Mouse (Mus musculus): ENCODE measurements around the gene Dbr1. TPM values are rescaled to one million over a fixed set of nuclear protein-coding genes. Genes with fewer than 3 reads are reported as not detected.

Gene Dbr1
- total and polyA plus RNA-seq, 3 experiments, result 33.9 to 57.5 (median 41.4) TPM

DNA sequence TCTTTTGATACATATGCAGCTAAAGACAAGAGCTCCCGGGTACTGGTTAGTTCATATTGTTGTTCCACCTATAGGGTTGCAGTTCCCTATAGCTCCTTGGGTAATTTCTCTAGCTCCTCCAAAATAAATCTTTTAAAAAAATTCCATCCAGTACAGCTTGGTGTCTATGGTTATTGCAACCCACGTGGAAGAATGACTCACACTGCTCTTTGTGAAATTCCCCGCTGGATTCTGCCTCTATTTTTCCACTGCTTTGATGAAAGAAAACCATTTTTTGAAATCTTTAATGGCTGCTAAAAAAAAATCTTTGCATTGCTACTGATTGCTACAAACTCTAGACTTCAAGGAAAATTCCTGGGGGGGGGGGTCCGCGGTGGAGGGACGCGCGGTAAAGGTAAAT, 44.1 kb downstream of the Dbr1 start:
- Histone ChIP-seq H3K4me3 (replicated peaks in 1 of 3; ENCODE audit: low read depth in 2 of 3, low read length in 2 of 3, poor library complexity in 1 of 3) (no peak overlapping the region), H3K27ac (ENCODE audit: insufficient read depth, low read depth) (no peak overlapping the region), H3K27me3 (replicated peaks) (no peaks in the 10 kb centered on the region), H3K79me2 (replicated peaks; ENCODE audit: control insufficient read depth, extremely low read depth, insufficient read depth, poor library complexity, severe bottlenecking) (no peaks in the 10 kb centered on the region), H3K9me3 (replicated peaks; ENCODE audit: low read length) (no peaks in the 10 kb centered on the region), H3K4me2 (ENCODE audit: insufficient read depth, low read depth, poor library complexity, severe bottlenecking) (no peak overlapping the region), H3K36me3 (replicated peaks in 1 of 2; ENCODE audit: control insufficient read depth in 1 of 2, insufficient read depth in 1 of 2, low read length in 1 of 2) (no peaks in the 10 kb centered on the region), H3K4me1 (ENCODE audit: control insufficient read depth in 1 of 2, insufficient read depth in 2 of 2) (peaks cover 0 to 3% of the 10 kb centered on the region in 2 experiments; a peak in 1 of 4 replicates), H3K9ac (ENCODE audit: insufficient read depth, low read depth) (no peak overlapping the region)
- TF ChIP-seq USF1 (IDR thresholded peaks at IDR 0.05; ENCODE audit: low read depth, low read length), result no peak
- TF ChIP-seq RCOR1 (conservative IDR thresholded peaks at IDR 0.05; ENCODE audit: low read depth, low read length), result no peak
- no peak for TF ChIP-seq MXI1 (IDR thresholded peaks at IDR 0.05; ENCODE audit: low read depth, low read length)
- TF ChIP-seq MEF2A (IDR thresholded peaks at IDR 0.05; ENCODE audit: borderline replicate concordance, low read depth, low read length), result no peak
- TF ChIP-seq PAX5 (IDR thresholded peaks at IDR 0.05; ENCODE audit: low read length), result no peak
- in situ Hi-C loops (cut with MboI; ENCODE audit: low pct_ligation_motif_present, low pct_unique_long_range_greater_than_20kb, low sequenced_read_pairs) (no loop called here), dilution Hi-C loops (cut with MboI; ENCODE audit: extremely low pct_ligation_motif_present, extremely low pct_unique_long_range_greater_than_20kb, low sequenced_read_pairs) (no loop called here)
- no peak for DNase-seq (ENCODE audit: extremely low read depth)

DNA sequence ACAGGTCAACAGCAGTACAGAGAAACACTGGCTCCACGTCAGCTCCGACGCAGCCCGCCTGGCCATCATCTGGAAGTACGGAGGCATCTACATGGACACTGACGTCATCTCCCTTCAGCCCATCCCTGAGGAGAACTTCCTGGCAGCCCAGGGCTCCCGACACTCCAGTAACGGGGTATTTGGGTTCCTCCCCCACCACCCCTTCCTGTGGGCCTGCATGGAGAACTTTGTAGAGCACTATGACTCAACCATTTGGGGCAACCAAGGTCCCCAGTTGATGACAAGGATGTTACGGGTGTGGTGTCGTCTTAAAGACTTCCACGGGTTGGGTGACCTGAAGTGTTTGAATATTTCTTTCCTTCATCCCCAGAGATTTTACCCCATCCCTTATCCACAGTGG, 44.6 kb downstream of the Dbr1 start:
- H3K36me3 ChIP-seq (replicated peaks in 1 of 2; ENCODE audit: control insufficient read depth in 1 of 2, insufficient read depth in 1 of 2, low read length in 1 of 2), result no peaks in the 10 kb centered on the region
- H3K9me3 ChIP-seq (replicated peaks; ENCODE audit: low read length), result no peaks in the 10 kb centered on the region
- DNase-seq (ENCODE audit: extremely low read depth), result no peak
- H3K79me2 ChIP-seq (replicated peaks; ENCODE audit: control insufficient read depth, extremely low read depth, insufficient read depth, poor library complexity, severe bottlenecking), result no peaks in the 10 kb centered on the region
- no peak overlapping the region for H3K4me2 ChIP-seq (ENCODE audit: insufficient read depth, low read depth, poor library complexity, severe bottlenecking)
- dilution Hi-C loops (cut with MboI; ENCODE audit: extremely low pct_ligation_motif_present, extremely low pct_unique_long_range_greater_than_20kb, low sequenced_read_pairs), result no loop called here
- no peak overlapping the region for H3K4me3 ChIP-seq (replicated peaks in 1 of 3; ENCODE audit: low read depth in 2 of 3, low read length in 2 of 3, poor library complexity in 1 of 3)
- H3K4me1 ChIP-seq (ENCODE audit: control insufficient read depth in 1 of 2, insufficient read depth in 2 of 2), result peaks cover 0 to 3% of the 10 kb centered on the region in 2 experiments; a peak in 1 of 4 replicates
- no peak overlapping the region for H3K9ac ChIP-seq (ENCODE audit: insufficient read depth, low read depth)
- in situ Hi-C loops (cut with MboI; ENCODE audit: low pct_ligation_motif_present, low pct_unique_long_range_greater_than_20kb, low sequenced_read_pairs), result no loop called here
- H3K27ac ChIP-seq (ENCODE audit: insufficient read depth, low read depth), result no peak overlapping the region
- TF ChIP-seq E2F4 (IDR thresholded peaks at IDR 0.05; ENCODE audit: insufficient replicate concordance, low read depth, low read length) (no peak), SIN3A (IDR thresholded peaks at IDR 0.05; ENCODE audit: low read length) (no peak), RAD21 (IDR thresholded peaks at IDR 0.05; ENCODE audit: low read depth, low read length) (no peak), JUN (IDR thresholded peaks at IDR 0.05; ENCODE audit: insufficient read depth, low read depth, low read length) (no peak), KAT2A (IDR thresholded peaks at IDR 0.05; ENCODE audit: insufficient replicate concordance, low read length) (no peak), ETS1 (conservative IDR thresholded peaks at IDR 0.05; ENCODE audit: low read depth, low read length) (no peak), RCOR1 (conservative IDR thresholded peaks at IDR 0.05; ENCODE audit: low read depth, low read length) (no peak), TCF12 (IDR thresholded peaks at IDR 0.05; ENCODE audit: low read depth, low read length) (no peak), EP300 (IDR thresholded peaks at IDR 0.05; ENCODE audit: low read length) (no peak)
- H3K27me3 ChIP-seq (replicated peaks), result no peaks in the 10 kb centered on the region

DNA sequence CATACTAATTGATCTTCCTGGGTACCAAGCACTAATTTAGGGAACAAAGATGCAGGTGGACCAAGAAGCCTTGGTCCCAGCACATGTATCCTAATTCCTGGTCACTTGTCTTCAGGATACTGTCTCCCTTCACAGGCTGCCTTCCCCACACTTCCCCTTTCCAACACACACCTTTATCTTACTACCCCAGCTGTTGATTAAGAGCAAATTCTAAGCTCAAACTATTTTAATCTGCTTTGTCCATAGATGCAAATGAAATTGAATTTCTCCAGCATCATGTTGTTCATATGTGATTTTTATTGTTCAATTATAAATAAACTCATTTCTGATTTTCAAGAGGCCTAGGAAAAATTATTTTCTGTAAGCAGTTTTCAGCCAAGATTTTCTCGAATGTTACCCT, 46.4 kb downstream of the Dbr1 start:
- Histone ChIP-seq H3K9me3 (replicated peaks; ENCODE audit: low read length) (no peaks in the 10 kb centered on the region), H3K79me2 (replicated peaks; ENCODE audit: control insufficient read depth, extremely low read depth, insufficient read depth, poor library complexity, severe bottlenecking) (no peaks in the 10 kb centered on the region), H3K4me1 (ENCODE audit: control insufficient read depth in 1 of 2, insufficient read depth in 2 of 2) (peaks cover 0 to 3% of the 10 kb centered on the region in 2 experiments; a peak in 1 of 4 replicates), H3K9ac (ENCODE audit: insufficient read depth, low read depth) (no peak overlapping the region), H3K4me3 (replicated peaks in 1 of 3; ENCODE audit: low read depth in 2 of 3, low read length in 2 of 3, poor library complexity in 1 of 3) (no peak overlapping the region), H3K27me3 (replicated peaks) (no peaks in the 10 kb centered on the region), H3K36me3 (replicated peaks in 1 of 2; ENCODE audit: control insufficient read depth in 1 of 2, insufficient read depth in 1 of 2, low read length in 1 of 2) (no peaks in the 10 kb centered on the region), H3K27ac (ENCODE audit: insufficient read depth, low read depth) (no peak overlapping the region), H3K4me2 (ENCODE audit: insufficient read depth, low read depth, poor library complexity, severe bottlenecking) (no peak overlapping the region)
- dilution Hi-C loops (cut with MboI; ENCODE audit: extremely low pct_ligation_motif_present, extremely low pct_unique_long_range_greater_than_20kb, low sequenced_read_pairs) (no loop called here), in situ Hi-C loops (cut with MboI; ENCODE audit: low pct_ligation_motif_present, low pct_unique_long_range_greater_than_20kb, low sequenced_read_pairs) (no loop called here)
- no peak for DNase-seq (ENCODE audit: extremely low read depth)
- TF ChIP-seq TBP (conservative IDR thresholded peaks at IDR 0.05; ENCODE audit: low read depth, low read length) (no peak), JUND (conservative IDR thresholded peaks at IDR 0.05; ENCODE audit: low read depth, low read length) (no peak), KAT2A (IDR thresholded peaks at IDR 0.05; ENCODE audit: insufficient replicate concordance, low read length) (no peak), ETS1 (conservative IDR thresholded peaks at IDR 0.05; ENCODE audit: low read depth, low read length) (no peak), NELFE (IDR thresholded peaks at IDR 0.05; ENCODE audit: low read depth, low read length) (no peak), MAFK (IDR thresholded peaks at IDR 0.05; ENCODE audit: insufficient replicate concordance, low read length) (no peak), BHLHE40 (IDR thresholded peaks at IDR 0.05; ENCODE audit: low read depth, low read length) (no peak), NRF1 (IDR thresholded peaks at IDR 0.05; ENCODE audit: low read depth, low read length) (no peak), ZNF384 (IDR thresholded peaks at IDR 0.05; ENCODE audit: low read depth, low read length) (no peak), EP300 (IDR thresholded peaks at IDR 0.05; ENCODE audit: low read length) (no peak), ZC3H11A (IDR thresholded peaks at IDR 0.05; ENCODE audit: low read depth, low read length) (no peak), TCF12 (IDR thresholded peaks at IDR 0.05; ENCODE audit: low read depth, low read length) (no peak), CHD2 (IDR thresholded peaks at IDR 0.05; ENCODE audit: low read length) (no peak), POLR2AphosphoS2 (IDR thresholded peaks at IDR 0.05; ENCODE audit: low read depth, low read length) (no peak), CTCF (conservative IDR thresholded peaks at IDR 0.05 in 1 of 2, IDR thresholded peaks at IDR 0.05 in 1 of 2; ENCODE audit: low read depth in 2 of 2, low read length in 2 of 2) (no peak), RAD21 (IDR thresholded peaks at IDR 0.05; ENCODE audit: low read depth, low read length) (no peak), MAZ (IDR thresholded peaks at IDR 0.05; ENCODE audit: low read depth, low read length) (no peak), JUN (IDR thresholded peaks at IDR 0.05; ENCODE audit: insufficient read depth, low read depth, low read length) (no peak)
